Mouse (Mus musculus): Measurements from ENCODE around the gene Iqsec2. TPM values are rescaled to one million over a fixed set of nuclear protein-coding genes. Genes with fewer than 3 reads are reported as not detected.

Gene Iqsec2
- polyA plus RNA-seq, 1 experiment from 2014 or later, result 3.8 TPM

- no peaks in the 10 kb centered on the region for H3K4me1 ChIP-seq
- no peak overlapping the region for H3K4me2 ChIP-seq
- H3K27ac ChIP-seq, result no peak overlapping the region
- no peak overlapping the region for H3K9ac ChIP-seq
- no peak overlapping the region for H3K4me3 ChIP-seq
- H3K9me3 ChIP-seq, result no peaks in the 10 kb centered on the region
- no peak for ATAC-seq (ENCODE audit: borderline replicate concordance, extremely low read depth, low FRiP score, low TSS enrichment)
- peaks cover 31% of the 10 kb centered on the region; the same call in 1 of the 2 replicates for H3K27me3 ChIP-seq
- H3K36me3 ChIP-seq, result no peaks in the 10 kb centered on the region
These were observed 43.1 kb downstream of the Iqsec2 start for GRCm38 (mm10) chrX:152187151-152187550.

DNA sequence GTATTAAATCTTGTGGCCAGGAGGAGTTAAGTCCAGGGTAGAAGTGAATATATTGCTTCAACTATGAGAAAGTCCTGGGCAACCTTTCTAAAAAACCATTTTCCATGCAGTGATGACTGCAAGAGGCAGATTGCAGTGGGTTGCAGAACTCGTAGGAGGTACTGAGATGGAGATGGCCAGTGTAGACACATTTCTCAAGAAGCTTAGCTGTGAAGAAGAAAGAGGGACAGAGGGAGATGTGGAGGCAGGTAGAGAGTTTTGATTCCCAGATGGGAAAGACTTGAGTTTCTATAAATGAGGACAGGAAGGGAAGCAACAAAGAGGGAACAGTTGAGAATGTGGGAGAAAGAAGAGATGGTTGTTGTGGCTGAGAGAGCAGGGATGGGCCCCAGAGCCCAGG is 47.2 kb downstream of the Iqsec2 start:
- Histone ChIP-seq H3K9me3 (no peaks in the 10 kb centered on the region), H3K36me3 (no peaks in the 10 kb centered on the region), H3K27ac (no peak overlapping the region), H3K27me3 (peaks cover 55% of the 10 kb centered on the region), H3K4me2 (no peak overlapping the region), H3K9ac (no peak overlapping the region), H3K4me3 (no peak overlapping the region), H3K4me1 (no peaks in the 10 kb centered on the region)
- ATAC-seq (ENCODE audit: borderline replicate concordance, extremely low read depth, low FRiP score, low TSS enrichment), result no peak
- 77% methylated on average over 1 of the region's 1 CpGs for whole genome bisulfite sequencing

DNA sequence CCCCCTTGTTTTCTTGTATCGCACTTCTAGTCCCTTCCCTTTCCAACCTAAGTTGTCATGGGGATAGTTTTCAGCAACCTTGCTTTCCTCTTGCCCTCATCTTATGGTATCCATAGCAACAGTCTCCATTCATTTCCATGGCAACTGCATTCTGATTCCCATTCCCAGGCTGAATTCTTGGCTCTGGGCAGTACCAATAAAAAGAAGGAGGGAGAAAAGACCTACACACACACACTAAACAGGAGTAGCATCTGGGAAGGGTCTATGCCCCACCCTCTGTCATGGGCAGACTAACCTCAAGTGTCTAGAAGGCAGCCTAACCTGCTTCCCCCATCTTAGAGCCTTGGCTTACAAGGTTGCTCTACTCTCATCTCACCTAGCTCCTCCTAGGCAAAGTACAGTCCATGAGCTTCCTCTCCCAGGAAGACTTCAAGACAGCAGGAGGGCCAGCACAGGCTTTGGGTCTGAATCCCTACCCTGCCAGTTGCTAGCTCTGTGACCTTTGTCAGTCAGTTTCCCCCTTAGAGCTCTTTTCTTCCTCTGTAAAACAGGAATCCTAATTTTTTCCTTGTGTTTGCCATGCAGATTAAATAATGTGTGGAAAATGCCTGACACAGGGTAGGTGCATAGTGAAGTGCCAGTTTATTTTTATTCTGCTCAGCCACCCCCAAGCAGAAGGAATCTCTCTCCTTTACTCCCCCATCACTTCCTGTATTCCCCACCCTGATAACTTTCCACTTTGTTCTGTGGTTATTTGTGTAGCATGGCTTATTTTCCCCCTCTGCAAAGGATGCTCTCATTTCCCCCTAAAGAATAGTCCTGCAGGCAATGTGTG is 54.0 kb downstream of the Iqsec2 start:
- ATAC-seq (ENCODE audit: borderline replicate concordance, extremely low read depth, low FRiP score, low TSS enrichment), result no peak
- Histone ChIP-seq H3K27ac (no peak overlapping the region), H3K4me1 (no peaks in the 10 kb centered on the region), H3K27me3 (peaks cover 74% of the 10 kb centered on the region), H3K4me3 (no peak overlapping the region), H3K4me2 (no peak overlapping the region), H3K36me3 (no peaks in the 10 kb centered on the region), H3K9me3 (no peaks in the 10 kb centered on the region), H3K9ac (no peak overlapping the region)
- WGBS, result 85% methylated on average over 1 of the region's 1 CpGs

DNA sequence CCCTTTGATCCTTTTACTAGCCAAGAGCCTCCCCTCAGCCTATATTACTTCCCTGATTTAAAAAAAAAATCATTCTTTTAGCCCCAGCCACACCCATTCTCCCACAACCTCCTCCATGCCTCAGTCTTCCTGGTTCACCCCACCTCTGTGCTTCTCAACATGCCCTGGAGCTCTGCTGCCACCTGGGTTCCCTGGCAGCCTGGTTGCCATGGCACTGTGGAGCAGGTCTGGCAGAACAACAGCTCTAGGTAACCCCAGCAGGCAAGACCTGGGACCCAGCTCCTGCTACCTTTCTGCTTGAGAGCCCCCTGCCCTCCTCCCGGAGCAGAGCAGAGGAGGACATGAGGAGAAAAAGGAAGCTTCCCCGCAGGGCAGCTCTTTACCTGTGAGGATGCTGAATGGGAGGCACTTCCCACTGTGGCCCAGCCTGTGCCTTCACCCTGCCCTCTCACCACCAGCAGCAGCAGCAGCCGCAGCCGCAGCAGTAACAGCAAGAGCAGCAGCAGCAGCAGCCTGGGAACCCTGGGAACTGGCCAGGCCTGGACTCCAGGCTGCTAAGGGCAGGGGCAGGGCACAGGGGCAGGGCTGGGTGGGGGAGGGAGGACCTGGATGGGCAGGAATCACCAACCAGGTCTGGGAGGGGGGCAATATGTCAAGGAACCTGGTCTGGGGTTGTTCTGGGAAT is 57.8 kb downstream of the Iqsec2 start:
- no peaks in the 10 kb centered on the region for H3K9me3 ChIP-seq
- peaks cover 71% of the 10 kb centered on the region for H3K27me3 ChIP-seq
- H3K4me3 ChIP-seq, result no peak overlapping the region
- H3K4me1 ChIP-seq, result no peaks in the 10 kb centered on the region
- H3K27ac ChIP-seq, result no peak overlapping the region
- 22% methylated on average over 4 of the region's 4 CpGs for WGBS
- H3K4me2 ChIP-seq, result no peak overlapping the region
- no peak for ATAC-seq (ENCODE audit: borderline replicate concordance, extremely low read depth, low FRiP score, low TSS enrichment)
- H3K9ac ChIP-seq, result no peak overlapping the region
- H3K36me3 ChIP-seq, result no peaks in the 10 kb centered on the region

DNA sequence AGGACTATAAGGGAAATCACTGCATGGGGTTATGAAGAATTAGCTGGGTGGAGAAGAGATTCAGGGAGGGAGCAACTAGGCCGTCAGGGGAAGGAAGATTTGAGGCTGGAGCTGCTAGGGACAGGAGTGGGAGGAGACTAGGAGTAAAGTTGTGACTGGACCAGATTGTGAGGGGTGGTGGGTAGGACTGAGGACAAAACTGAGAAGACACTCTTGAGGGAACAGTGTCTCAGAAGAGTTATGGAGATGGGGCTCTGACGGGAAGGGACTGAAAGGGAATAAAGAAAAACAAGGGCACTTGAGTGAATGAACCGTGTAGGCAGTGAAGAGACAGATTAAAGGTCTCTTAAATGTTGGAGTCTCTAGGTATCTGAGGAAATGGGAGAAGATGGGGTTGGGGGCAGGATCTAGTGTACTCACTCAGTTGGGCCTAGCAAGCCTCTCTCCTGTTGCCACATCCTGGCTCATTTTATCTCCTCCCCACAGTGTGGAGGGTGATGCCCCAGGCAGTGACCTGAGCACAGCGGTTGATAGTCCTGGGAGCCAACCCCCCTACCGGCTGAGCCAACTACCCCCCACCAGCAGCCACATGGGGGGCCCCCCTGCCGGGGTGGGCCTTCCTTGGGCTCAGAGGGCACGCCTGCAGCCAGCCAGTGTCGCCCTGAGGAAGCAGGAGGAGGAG is 58.5 kb downstream of the Iqsec2 start:
- Histone ChIP-seq H3K27me3 (peaks cover 71% of the 10 kb centered on the region), H3K9ac (no peak overlapping the region), H3K36me3 (no peaks in the 10 kb centered on the region), H3K4me1 (no peaks in the 10 kb centered on the region), H3K27ac (no peak overlapping the region), H3K9me3 (no peaks in the 10 kb centered on the region), H3K4me3 (no peak overlapping the region), H3K4me2 (no peak overlapping the region)
- WGBS, result 30% methylated on average over 8 of the region's 8 CpGs
- no peak for ATAC-seq (ENCODE audit: borderline replicate concordance, extremely low read depth, low FRiP score, low TSS enrichment)

DNA sequence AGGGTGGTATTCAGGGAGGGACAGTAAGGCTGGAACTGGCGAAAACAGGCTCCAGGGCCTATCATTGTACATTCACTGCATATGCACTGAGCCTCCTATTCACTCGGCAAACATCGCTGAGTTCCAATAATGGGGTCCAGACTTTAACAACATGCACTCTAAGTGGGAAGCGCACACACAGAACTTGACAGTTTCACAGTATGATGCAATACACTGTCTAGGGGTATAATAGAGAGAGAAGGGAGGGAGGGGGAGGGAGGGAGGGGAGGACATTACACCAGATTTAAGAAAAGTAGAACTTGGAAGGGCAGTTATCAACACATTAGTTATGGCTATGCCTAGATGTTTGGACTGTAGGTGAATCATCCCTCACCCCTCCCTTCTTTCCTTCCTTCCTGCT is 59.2 kb downstream of the Iqsec2 start:
- Histone ChIP-seq H3K27me3 (peaks cover 67% of the 10 kb centered on the region), H3K9me3 (no peaks in the 10 kb centered on the region), H3K9ac (no peak overlapping the region), H3K27ac (no peak overlapping the region), H3K4me2 (no peak overlapping the region), H3K4me1 (no peaks in the 10 kb centered on the region), H3K4me3 (no peak overlapping the region), H3K36me3 (no peaks in the 10 kb centered on the region)
- no peak for ATAC-seq (ENCODE audit: borderline replicate concordance, extremely low read depth, low FRiP score, low TSS enrichment)
- 75% methylated on average over 4 of the region's 4 CpGs for WGBS

DNA sequence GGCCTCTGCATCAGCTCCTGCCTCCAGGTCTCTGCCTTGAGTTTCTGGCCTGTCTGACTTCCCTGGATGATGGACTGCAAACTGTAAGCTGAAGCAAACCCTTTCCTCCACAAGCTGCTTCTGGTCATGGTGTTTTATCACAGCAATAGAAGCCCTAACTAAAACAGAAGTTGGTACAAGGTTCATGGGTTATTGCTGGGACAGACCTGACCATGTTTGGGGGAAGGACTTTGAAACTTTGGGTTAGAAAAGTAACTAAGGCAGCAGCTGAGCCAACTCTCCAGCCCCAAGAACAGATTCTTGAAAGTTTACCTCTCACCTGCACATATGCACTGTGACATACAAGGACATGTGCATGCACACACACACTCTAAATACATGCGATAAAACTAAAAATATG is 61.4 kb downstream of the Iqsec2 start:
- Histone ChIP-seq H3K27me3 (peaks cover 66% of the 10 kb centered on the region), H3K9ac (no peak overlapping the region)

GRCm38 (mm10) chrX:152214703-152215102 is 70.6 kb downstream of the Iqsec2 start:
- WGBS, result 72% methylated on average over 1 of the region's 1 CpGs
- H3K27ac ChIP-seq, result no peak overlapping the region

More for the DNA sequence above, 61.4 kb downstream of the Iqsec2 start:
- Histone ChIP-seq H3K4me1 (no peaks in the 10 kb centered on the region), H3K36me3 (no peaks in the 10 kb centered on the region), H3K4me2 (no peak overlapping the region), H3K4me3 (no peak overlapping the region), H3K9me3 (no peaks in the 10 kb centered on the region), H3K27ac (no peak overlapping the region)
- WGBS, result 87% methylated on average over 1 of the region's 1 CpGs
- ATAC-seq (ENCODE audit: borderline replicate concordance, extremely low read depth, low FRiP score, low TSS enrichment), result no peak

DNA sequence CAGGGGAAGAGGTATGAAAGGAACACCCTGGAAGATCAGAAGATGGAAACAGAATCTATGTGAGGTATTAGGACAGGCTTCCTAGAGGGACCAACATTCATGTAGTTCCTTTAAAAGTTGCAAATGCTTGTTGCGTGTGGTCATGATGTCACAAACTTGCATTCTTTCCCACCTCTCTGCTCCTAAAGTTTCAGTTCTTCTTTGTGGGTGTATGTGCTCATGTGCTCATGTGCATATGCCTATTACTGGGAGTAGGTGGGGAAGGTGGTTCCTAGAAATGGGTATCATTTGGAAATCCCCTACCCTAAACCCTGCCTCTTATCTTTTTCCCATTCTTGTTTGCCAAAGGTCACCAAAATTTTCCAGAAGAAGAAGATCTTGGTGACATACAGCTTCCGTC is 74.5 kb downstream of the Iqsec2 start:
- H3K27me3 ChIP-seq, result peaks cover 40% of the 10 kb centered on the region
- 87% methylated on average over 2 of the region's 2 CpGs for WGBS
- no peaks in the 10 kb centered on the region for H3K4me1 ChIP-seq
- H3K9me3 ChIP-seq, result no peaks in the 10 kb centered on the region
- no peak overlapping the region for H3K9ac ChIP-seq
- ATAC-seq (ENCODE audit: borderline replicate concordance, extremely low read depth, low FRiP score, low TSS enrichment), result no peak
- H3K4me2 ChIP-seq, result no peak overlapping the region
- no peaks in the 10 kb centered on the region for H3K36me3 ChIP-seq
- no peak overlapping the region for H3K27ac ChIP-seq
- no peak overlapping the region for H3K4me3 ChIP-seq

More at GRCm38 (mm10) chrX:152214703-152215102, 70.6 kb downstream of the Iqsec2 start:
- no peak for ATAC-seq (ENCODE audit: borderline replicate concordance, extremely low read depth, low FRiP score, low TSS enrichment)
- no peaks in the 10 kb centered on the region for H3K36me3 ChIP-seq
- no peaks in the 10 kb centered on the region for H3K4me1 ChIP-seq
- no peak overlapping the region for H3K4me2 ChIP-seq
- no peak overlapping the region for H3K4me3 ChIP-seq
- no peaks in the 10 kb centered on the region for H3K9me3 ChIP-seq
- no peak overlapping the region for H3K9ac ChIP-seq
- H3K27me3 ChIP-seq, result peaks cover 34% of the 10 kb centered on the region

DNA sequence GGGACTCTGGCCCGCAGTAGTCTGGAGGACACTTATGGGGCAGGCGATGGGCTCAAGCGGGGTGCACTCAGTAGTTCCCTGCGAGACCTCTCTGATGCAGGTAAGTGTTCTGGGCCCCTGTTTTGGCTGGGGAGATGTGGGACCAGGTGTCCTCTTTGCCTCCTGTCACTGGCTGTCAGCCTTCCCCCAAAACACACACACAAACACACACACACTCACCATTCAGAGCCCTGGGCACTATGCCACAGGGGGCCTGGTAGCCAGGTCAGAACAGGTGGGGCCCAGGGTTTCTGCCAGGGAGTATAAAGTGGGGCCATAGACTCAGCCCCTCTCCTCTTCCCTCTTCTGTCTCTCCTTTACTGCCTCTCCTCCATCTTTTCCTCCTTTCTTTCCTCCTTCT is 77.7 kb downstream of the Iqsec2 start:
- Histone ChIP-seq H3K4me2 (no peak overlapping the region), H3K4me3 (no peak overlapping the region), H3K36me3 (no peaks in the 10 kb centered on the region), H3K4me1 (no peaks in the 10 kb centered on the region), H3K9ac (no peak overlapping the region), H3K27me3 (peaks cover 48% of the 10 kb centered on the region), H3K27ac (no peak overlapping the region), H3K9me3 (no peaks in the 10 kb centered on the region)
- ATAC-seq (ENCODE audit: borderline replicate concordance, extremely low read depth, low FRiP score, low TSS enrichment), result no peak
- WGBS, result 77% methylated on average over 4 of the region's 4 CpGs

DNA sequence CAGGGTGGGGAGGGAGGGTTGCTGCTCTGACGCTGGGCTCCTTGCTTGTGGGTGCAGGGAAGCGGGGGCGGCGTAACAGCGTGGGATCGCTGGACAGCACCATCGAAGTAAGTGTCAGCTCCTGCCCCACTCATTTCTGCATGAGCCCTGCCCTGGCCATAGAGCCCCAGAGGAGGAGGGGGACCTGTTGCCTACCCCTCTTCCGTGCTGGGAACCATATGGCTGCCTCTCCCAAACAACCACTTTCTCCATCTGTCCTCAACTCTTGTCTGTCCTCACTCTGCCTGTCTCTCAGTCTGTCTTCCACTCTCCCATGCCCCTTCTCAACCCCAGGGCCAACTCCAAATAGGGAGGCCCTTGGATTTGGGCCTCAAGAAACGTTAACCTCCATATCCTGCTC is 78.2 kb downstream of the Iqsec2 start:
- WGBS, result 50% methylated on average over 7 of the region's 9 CpGs
- peaks cover 47% of the 10 kb centered on the region for H3K27me3 ChIP-seq
- no peak overlapping the region for H3K4me2 ChIP-seq
- no peaks in the 10 kb centered on the region for H3K4me1 ChIP-seq
- ATAC-seq (ENCODE audit: borderline replicate concordance, extremely low read depth, low FRiP score, low TSS enrichment), result no peak
- H3K9me3 ChIP-seq, result no peaks in the 10 kb centered on the region
- H3K9ac ChIP-seq, result no peak overlapping the region
- H3K27ac ChIP-seq, result no peak overlapping the region
- H3K4me3 ChIP-seq, result no peak overlapping the region
- no peaks in the 10 kb centered on the region for H3K36me3 ChIP-seq

- Histone ChIP-seq H3K4me3 (no peak overlapping the region), H3K4me2 (no peak overlapping the region), H3K4me1 (no peaks in the 10 kb centered on the region), H3K9ac (no peak overlapping the region), H3K27ac (no peak overlapping the region), H3K36me3 (no peaks in the 10 kb centered on the region), H3K9me3 (no peaks in the 10 kb centered on the region), H3K27me3 (peaks cover 42% of the 10 kb centered on the region)
- 81% methylated on average over 6 of the region's 6 CpGs for WGBS
- ATAC-seq (ENCODE audit: borderline replicate concordance, extremely low read depth, low FRiP score, low TSS enrichment), result no peak
These were observed 79.2 kb downstream of the Iqsec2 start for GRCm38 (mm10) chrX:152223313-152223712.

All from lung, embryonic 15.5 days (tissue).